Mouse (Mus musculus): ENCODE results near the gene Sod1.

DNA sequence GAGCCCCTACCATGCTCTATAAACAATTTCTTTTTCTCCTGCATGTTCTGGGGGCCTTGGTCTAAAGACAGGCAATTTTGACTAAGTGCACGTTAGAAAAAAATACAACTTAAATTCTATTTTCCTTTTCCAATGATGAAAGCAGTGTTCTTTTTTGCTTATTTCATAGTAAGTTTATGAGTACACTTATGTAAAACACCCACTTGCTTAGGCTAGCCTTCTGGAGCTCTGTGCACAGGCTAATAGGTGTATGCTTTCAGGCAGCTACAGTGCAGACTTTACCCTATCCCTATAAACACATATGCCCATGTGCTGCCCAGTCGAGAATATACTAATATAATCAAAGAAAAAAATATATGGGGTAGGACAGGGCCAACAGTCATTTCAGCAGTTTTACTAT is 32.0 kb downstream of the Sod1 start:
- TF ChIP-seq CTCF (IDR thresholded peaks at IDR 0.05; ENCODE audit: low read depth) = no peak
- no peak for TF ChIP-seq EP300 (IDR thresholded peaks at IDR 0.05; ENCODE audit: low read depth)

Data from liver, postnatal 0 days (tissue).